Mouse (Mus musculus): Measurements from ENCODE around the gene Rnf114. TPM values are rescaled to one million over a fixed set of nuclear protein-coding genes. Genes with fewer than 3 reads are reported as not detected.

Gene Rnf114
- polyA plus RNA-seq, 1 experiment, result 104 TPM

GRCm38 (mm10) chr2:167537476-167538297 lies 45.2 kb downstream of the Rnf114 start, which contains the start of gene Snai1:
Gene Snai1 (plus strand): TSS chr2:167538195.
- peak; percentile 46 to 75 for DNase-seq (ENCODE audit: extremely low spot score in 1 of 2, low spot score in 1 of 2)

- DNase-seq (ENCODE audit: extremely low spot score in 1 of 2, low spot score in 1 of 2), result no peak
These were observed 46.3 kb downstream of the Rnf114 start for GRCm38 (mm10) chr2:167538671-167539306.

DNA sequence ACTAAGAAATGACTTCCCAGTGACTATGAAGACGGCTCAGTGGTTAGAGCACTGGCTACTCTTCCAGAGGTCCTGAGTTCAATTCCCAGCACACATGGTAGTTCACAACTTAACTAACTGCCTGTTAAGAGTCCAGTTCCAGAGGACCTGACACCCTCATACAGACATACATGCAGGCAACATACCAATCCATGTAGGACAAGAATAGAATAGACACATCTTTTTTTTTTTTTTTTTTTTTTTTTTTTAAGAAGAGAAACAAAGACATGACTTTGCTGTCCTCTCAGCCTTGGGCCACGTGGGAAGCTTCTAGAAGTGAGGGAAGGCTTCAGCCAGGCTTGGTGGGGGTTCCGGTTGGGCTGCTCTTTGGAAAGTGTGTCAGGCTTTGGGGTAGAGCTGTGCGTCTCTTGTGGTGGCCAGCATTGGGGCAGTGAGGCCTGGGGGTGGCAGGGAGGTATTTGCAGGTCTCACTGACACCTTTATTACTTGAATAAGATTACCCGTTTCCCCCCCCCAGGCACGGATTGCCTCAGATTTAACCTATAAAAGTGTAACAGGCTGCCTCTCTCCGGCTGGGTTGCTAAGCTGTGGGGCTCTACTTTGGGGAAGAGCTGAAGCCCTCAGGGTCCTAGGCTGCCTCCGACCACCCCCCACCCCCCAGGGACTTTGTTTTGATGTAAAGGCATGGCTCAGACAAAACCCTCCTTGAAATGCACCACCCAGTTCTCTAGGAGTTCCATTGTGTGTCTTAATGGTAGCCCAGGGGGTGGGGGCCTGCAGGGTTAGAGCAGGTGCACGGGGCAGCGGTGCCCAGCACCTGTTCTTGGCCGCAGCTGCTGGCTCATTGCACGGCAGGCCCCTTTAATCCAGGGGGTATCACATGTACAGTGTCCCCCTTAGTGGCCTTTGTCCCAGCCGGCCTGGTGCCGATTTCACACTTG lies 47.4 kb downstream of the Rnf114 start:
- DNase-seq (ENCODE audit: extremely low spot score in 1 of 2, low spot score in 1 of 2), result no peak

GRCm38 (mm10) chr2:167540477-167541110 lies 48.1 kb downstream of the Rnf114 start:
- DNase-seq (ENCODE audit: extremely low spot score in 1 of 2, low spot score in 1 of 2), result no peak

GRCm38 (mm10) chr2:167541324-167541723 lies 48.9 kb downstream of the Rnf114 start:
- DNase-seq (ENCODE audit: extremely low spot score in 1 of 2, low spot score in 1 of 2), result no peak

- DNase-seq (ENCODE audit: extremely low spot score in 1 of 2, low spot score in 1 of 2), result no peak
These were observed 49.3 kb downstream of the Rnf114 start for GRCm38 (mm10) chr2:167541761-167542160.

- no peak for DNase-seq (ENCODE audit: extremely low spot score in 1 of 2, low spot score in 1 of 2)
These were observed 49.9 kb downstream of the Rnf114 start for GRCm38 (mm10) chr2:167542361-167542760.

- DNase-seq (ENCODE audit: extremely low spot score in 1 of 2, low spot score in 1 of 2), result no peak
These were observed 50.9 kb downstream of the Rnf114 start for GRCm38 (mm10) chr2:167543121-167544003.

GRCm38 (mm10) chr2:167544004-167544356 lies 51.5 kb downstream of the Rnf114 start:
- DNase-seq (ENCODE audit: extremely low spot score in 1 of 2, low spot score in 1 of 2), result no peak

DNA sequence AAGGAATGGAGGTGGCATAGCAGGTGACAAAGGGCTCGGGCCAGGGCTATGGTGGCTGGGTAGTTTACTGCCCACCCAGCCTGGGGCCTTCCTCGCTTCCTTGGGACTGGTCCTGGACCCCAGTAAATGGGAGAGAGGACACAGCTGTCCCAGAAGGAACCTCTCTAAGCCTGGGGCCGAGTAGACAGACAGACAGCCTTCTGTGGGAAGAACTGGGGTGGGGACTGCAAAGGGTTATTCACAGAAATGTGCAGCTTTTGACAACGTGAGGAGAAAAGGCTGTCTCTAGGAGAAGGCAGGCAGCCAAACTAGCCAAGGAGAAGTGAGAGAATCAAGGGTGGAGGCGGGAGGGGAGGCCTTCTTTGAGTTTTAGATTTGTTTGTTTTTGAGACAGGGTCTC lies 52.0 kb downstream of the Rnf114 start:
- DNase-seq (ENCODE audit: extremely low spot score in 1 of 2, low spot score in 1 of 2), result no peak

DNA sequence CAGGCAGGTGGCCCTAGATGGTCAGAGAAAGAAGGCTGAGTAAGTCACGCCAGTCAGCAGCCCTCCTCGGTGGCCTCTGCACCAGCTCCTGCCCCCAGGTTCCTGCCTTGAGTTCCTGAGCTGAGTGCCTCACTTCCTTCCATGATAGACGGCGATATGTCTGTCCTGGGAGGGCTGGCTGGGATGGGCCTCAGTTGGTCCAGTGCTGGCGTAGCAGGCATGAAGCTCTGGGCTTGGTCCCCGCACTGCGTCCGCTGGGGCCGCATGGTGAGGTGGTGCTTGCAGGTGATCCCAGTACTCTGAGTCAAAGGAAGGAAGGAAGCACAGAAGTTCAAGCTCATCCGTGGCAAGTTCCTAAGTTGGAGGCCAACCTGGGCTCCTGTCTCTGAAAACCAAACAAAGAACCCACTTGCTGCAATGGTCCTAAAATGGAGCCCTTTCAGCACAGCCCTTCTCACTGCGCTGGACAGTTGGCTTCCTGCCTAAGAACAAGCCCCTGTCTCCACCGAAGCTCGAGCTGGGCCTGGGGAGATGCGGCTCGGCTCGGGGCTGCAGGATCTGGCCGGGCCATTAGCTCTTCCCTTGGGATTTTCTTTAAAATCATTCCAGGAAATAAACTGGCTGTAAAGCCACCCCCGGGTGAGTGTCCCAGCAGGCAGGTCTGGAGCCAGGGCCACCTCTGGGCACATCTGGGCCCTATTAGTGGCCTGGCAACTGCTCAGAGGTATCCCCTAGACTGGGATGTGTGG lies 54.2 kb downstream of the Rnf114 start:
- no peak for DNase-seq (ENCODE audit: extremely low spot score in 1 of 2, low spot score in 1 of 2)

- DNase-seq (ENCODE audit: extremely low spot score in 1 of 2, low spot score in 1 of 2), result no peak
These were observed 55.0 kb downstream of the Rnf114 start for GRCm38 (mm10) chr2:167547444-167547843.

DNA sequence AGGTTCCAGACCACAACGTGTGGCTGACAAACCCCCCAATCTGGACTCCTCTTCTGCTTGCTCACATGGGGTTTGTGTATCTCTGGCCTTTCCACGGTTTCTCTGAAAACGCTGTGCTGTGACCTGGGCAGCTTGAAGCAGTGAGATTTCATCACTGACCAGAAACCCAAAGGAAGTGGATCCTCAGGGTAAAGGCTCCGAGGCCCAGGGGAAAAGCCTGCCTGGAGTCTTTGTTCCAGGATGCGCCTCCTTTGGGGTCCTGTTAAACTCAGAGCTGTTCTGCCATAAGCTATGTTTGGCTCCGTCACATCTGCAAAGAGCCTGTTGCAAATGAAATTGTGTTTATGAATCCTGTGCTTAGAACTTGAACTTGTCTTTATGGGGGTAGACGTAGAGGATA lies 56.5 kb downstream of the Rnf114 start:
- no peak for DNase-seq (ENCODE audit: extremely low spot score in 1 of 2, low spot score in 1 of 2)

DNA sequence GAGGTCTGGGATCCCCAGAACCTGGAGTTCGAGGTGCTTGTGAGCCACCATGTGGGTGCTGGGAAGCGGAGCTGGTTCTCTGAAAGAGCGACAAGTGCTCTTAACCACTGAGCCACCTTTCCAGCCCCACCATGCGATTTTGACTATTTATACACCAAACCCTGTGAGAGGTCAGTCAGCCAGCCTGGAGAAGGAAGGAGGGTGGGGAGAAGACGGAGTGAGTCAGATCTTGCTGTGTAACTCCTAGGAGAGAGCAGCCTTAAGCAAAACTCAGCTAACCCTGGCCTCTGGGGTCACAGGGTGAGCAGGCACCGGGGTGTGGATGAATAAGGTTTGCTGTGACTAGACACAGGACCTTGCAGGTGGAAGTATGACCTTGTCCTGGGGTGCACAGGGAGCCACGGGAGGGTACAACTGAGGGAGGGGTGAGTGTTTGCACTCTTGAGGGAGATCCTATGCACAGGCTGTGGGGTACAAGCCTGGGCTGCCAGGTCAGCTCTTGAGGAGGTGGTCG lies 58.0 kb downstream of the Rnf114 start:
- DNase-seq (ENCODE audit: extremely low spot score in 1 of 2, low spot score in 1 of 2), result no peak

GRCm38 (mm10) chr2:167551342-167551920 lies 59.0 kb downstream of the Rnf114 start:
- DNase-seq (ENCODE audit: extremely low spot score in 1 of 2, low spot score in 1 of 2), result no peak

- DNase-seq (ENCODE audit: extremely low spot score in 1 of 2, low spot score in 1 of 2), result no peak
These were observed 59.8 kb downstream of the Rnf114 start for GRCm38 (mm10) chr2:167552292-167552691.

DNA sequence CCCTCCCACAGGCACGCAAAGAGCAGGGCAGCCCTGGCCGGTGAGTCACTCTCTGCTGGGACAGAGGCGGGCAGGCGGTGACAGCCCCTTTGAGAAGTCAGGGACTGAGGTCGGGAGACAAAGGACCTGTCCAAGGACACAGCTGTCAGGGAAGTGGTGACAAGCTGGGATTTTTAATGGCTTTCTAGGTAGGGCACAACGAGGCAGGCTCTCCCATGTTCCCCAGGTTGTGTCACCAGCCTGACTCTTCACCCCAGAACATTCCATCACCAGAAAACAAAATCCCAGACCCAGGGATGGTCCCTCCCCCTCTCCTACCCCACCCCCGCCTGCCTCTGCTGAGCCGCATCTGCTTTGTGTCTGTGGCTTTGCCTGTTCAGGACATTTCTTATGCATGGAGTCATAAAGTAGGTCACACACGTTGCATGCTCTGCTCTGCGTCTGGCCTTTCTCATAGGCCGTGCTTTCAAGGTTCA lies 60.5 kb downstream of the Rnf114 start:
- no peak for DNase-seq (ENCODE audit: extremely low spot score in 1 of 2, low spot score in 1 of 2)

DNA sequence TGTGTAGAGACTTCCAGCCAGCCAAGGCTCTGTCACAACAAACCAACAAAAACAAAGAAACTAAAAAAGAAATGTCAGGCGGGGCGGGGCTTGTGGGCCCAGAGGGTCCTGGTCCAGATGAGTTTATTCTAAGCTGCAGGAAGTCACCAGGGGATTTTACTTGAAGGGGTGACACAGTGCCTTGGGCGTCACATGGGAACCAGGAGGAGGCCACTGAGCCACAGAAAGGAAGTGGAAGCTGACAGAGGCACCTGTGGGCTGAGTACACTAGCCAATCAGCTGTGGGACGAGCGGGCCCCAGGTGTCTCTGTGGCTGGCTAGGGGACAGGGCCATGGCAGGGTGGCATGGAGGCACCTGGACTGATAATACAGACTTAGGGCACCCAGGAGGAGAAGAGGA lies 63.3 kb downstream of the Rnf114 start:
- no peak for DNase-seq (ENCODE audit: extremely low spot score in 1 of 2, low spot score in 1 of 2)

Measured in frontal cortex, adult 2 months (tissue).